Mouse (Mus musculus) MEL (cell line): Measurements from ENCODE around the gene Mms22l. TPM values are rescaled to one million over a fixed set of nuclear protein-coding genes. Genes with fewer than 3 reads are reported as not detected.

ENCODE experiments used
- DNase-seq: peaks from one replicate; pipeline ENCODE4 v3.0.0; 2011; ENCODE audit warnings: low read depth, low spot score
- H3K27ac ChIP-seq: 2 replicates; pipeline ENCODE4 v1.5.1; 2012; ENCODE audit warnings: low read depth, mild to moderate bottlenecking, control low read depth, low read length, moderate library complexity; ENCODE audit not compliant: control insufficient read depth
- H3K27me3 ChIP-seq, 2 experiments: fragments of 150-350 bp in 1 of 2; sonication (generic) in 1 of 2; 2 replicates each; pipeline ENCODE4 v1.6.1; 2012; ENCODE audit warnings: low read length in 2 of 2, mild to moderate bottlenecking in 2 of 2, improper control_type of control experiment in 1 of 2, moderate library complexity in 1 of 2; ENCODE audit not compliant: insufficient read depth in 2 of 2, control insufficient read depth in 1 of 2
- H3K36me3 ChIP-seq, 2 experiments: 2 replicates each; pipeline ENCODE4 v1.6.1; 2012 to 2014; ENCODE audit warnings: low read length in 2 of 2, improper control_type of control experiment in 1 of 2, inconsistent platforms in 1 of 2, mild to moderate bottlenecking in 1 of 2; ENCODE audit not compliant: insufficient read depth in 2 of 2, control insufficient read depth in 1 of 2
- H3K4me1 ChIP-seq, 2 experiments: fragments of 150-350 bp in 1 of 2; sonication (generic) in 1 of 2; 2 replicates each; pipeline ENCODE4 v1.6.1; 2012; ENCODE audit warnings: low read length in 2 of 2, improper control_type of control experiment in 1 of 2, mild to moderate bottlenecking in 1 of 2; ENCODE audit not compliant: insufficient read depth in 2 of 2, control insufficient read depth in 1 of 2
- H3K4me3 ChIP-seq, 2 experiments: fragments of 150-350 bp in 1 of 2; sonication (generic) in 1 of 2; 2 replicates each; pipeline ENCODE4 v1.5.1; 2012; ENCODE audit warnings: low read depth in 2 of 2, low read length in 2 of 2, mild to moderate bottlenecking in 2 of 2, moderate library complexity in 2 of 2, control low read depth in 1 of 2, improper control_type of control experiment in 1 of 2; ENCODE audit not compliant: control insufficient read depth in 1 of 2, insufficient read depth in 1 of 2
- H3K79me2 ChIP-seq: 2 replicates; pipeline ENCODE4 v1.6.1; 2012; ENCODE audit warnings: mild to moderate bottlenecking, low read length, moderate library complexity; ENCODE audit not compliant: control insufficient read depth, poor library complexity, insufficient read depth
- H3K9ac ChIP-seq: 2 replicates; pipeline ENCODE4 v1.6.1; 2012; ENCODE audit warnings: low read depth, mild to moderate bottlenecking, control low read depth, low read length, moderate library complexity; ENCODE audit not compliant: control insufficient read depth, poor library complexity, severe bottlenecking
- H3K9me3 ChIP-seq: fragments of 150-350 bp; sonication (generic); replicated peaks from 2 replicates; pipeline ENCODE4 v1.6.1; 2012; ENCODE audit warnings: mild to moderate bottlenecking, low read length, improper control_type of control experiment, moderate library complexity; ENCODE audit not compliant: insufficient read depth
- BHLHE40 ChIP-seq: IDR thresholded peaks from 2 replicates; pipeline ENCODE4 v1.6.1; 2012; ENCODE audit warnings: low read depth, mild to moderate bottlenecking, inconsistent platforms, low read length, improper control_type of control experiment, borderline replicate concordance
- CHD1 ChIP-seq: IDR thresholded peaks from 2 replicates; pipeline ENCODE4 v1.6.1; 2012; ENCODE audit warnings: low read depth, mild to moderate bottlenecking, inconsistent platforms, low read length, improper control_type of control experiment
- CHD2 ChIP-seq: IDR thresholded peaks from 2 replicates; pipeline ENCODE4 v1.6.1; 2011; ENCODE audit warnings: low read length, improper control_type of control experiment
- CTCF ChIP-seq, 3 experiments: IDR thresholded peaks in 2 of 3; conservative IDR thresholded peaks in 1 of 3; 2 replicates each; pipeline ENCODE4 v1.5.1; 2011 to 2012; ENCODE audit warnings: low read length in 3 of 3, low read depth in 2 of 3, mild to moderate bottlenecking in 2 of 3, improper control_type of control experiment in 1 of 3, inconsistent platforms in 1 of 3, mixed read lengths in 1 of 3, moderate library complexity in 1 of 3; ENCODE audit not compliant: control insufficient read depth in 1 of 3, insufficient read depth in 1 of 3, poor library complexity in 1 of 3, severe bottlenecking in 1 of 3
- EP300 ChIP-seq, 2 experiments: IDR thresholded peaks; 2 replicates each; pipeline ENCODE4 v1.6.1; 2011; ENCODE audit warnings: improper control_type of control experiment in 2 of 2, low read length in 2 of 2, low read depth in 1 of 2, mild to moderate bottlenecking in 1 of 2
- GABPA ChIP-seq: IDR thresholded peaks from 2 replicates; pipeline ENCODE4 v1.6.1; 2012; ENCODE audit warnings: low read depth, mild to moderate bottlenecking, inconsistent platforms, low read length, improper control_type of control experiment, moderate library complexity
- GATA1 ChIP-seq: IDR thresholded peaks from 2 replicates; pipeline ENCODE4 v1.6.1; 2011; ENCODE audit warnings: low read depth, low read length, improper control_type of control experiment
- HCFC1 ChIP-seq: IDR thresholded peaks from 2 replicates; pipeline ENCODE4 v1.6.1; 2012; ENCODE audit warnings: low read depth, mild to moderate bottlenecking, inconsistent platforms, low read length, improper control_type of control experiment, moderate library complexity
- MAFK ChIP-seq: IDR thresholded peaks from 2 replicates; pipeline ENCODE4 v1.6.1; 2011; ENCODE audit warnings: low read depth, mild to moderate bottlenecking, low read length, improper control_type of control experiment, borderline replicate concordance
- MAX ChIP-seq: IDR thresholded peaks from 2 replicates; pipeline ENCODE4 v1.6.1; 2011; ENCODE audit warnings: low read length, improper control_type of control experiment
- MEF2A ChIP-seq: IDR thresholded peaks from 2 replicates; pipeline ENCODE4 v1.6.1; 2014; ENCODE audit warnings: low read depth, mild to moderate bottlenecking, inconsistent platforms, low read length, improper control_type of control experiment; ENCODE audit not compliant: poor library complexity, insufficient replicate concordance, severe bottlenecking; ENCODE audit errors: extremely low read depth
- MXI1 ChIP-seq: IDR thresholded peaks from 2 replicates; pipeline ENCODE4 v1.6.1; 2011; ENCODE audit warnings: mild to moderate bottlenecking, low read depth, low read length, improper control_type of control experiment
- MYC ChIP-seq: IDR thresholded peaks from 2 replicates; pipeline ENCODE4 v1.6.1; 2011; ENCODE audit warnings: low read depth, mild to moderate bottlenecking, low read length, improper control_type of control experiment, moderate library complexity
- NELFE ChIP-seq: IDR thresholded peaks from 2 replicates; pipeline ENCODE4 v1.6.1; 2011; ENCODE audit warnings: low read depth, low read length, improper control_type of control experiment
- POLR2A ChIP-seq, 2 experiments: IDR thresholded peaks; 2 replicates each; pipeline ENCODE4 v1.6.1; 2011 to 2012; ENCODE audit warnings: low read length in 2 of 2, mild to moderate bottlenecking in 2 of 2, control low read depth in 1 of 2, improper control_type of control experiment in 1 of 2, low read depth in 1 of 2, moderate library complexity in 1 of 2; ENCODE audit not compliant: control insufficient read depth in 1 of 2, insufficient read depth in 1 of 2, poor library complexity in 1 of 2
- POLR2AphosphoS5 ChIP-seq: IDR thresholded peaks from 2 replicates; pipeline ENCODE4 v1.6.1; 2012; ENCODE audit warnings: low read depth, borderline replicate concordance, mild to moderate bottlenecking, inconsistent platforms, low read length, moderate library complexity, mixed read lengths
- RCOR1 ChIP-seq: IDR thresholded peaks from 2 replicates; pipeline ENCODE4 v1.6.1; 2012; ENCODE audit warnings: low read depth, mild to moderate bottlenecking, inconsistent platforms, low read length, improper control_type of control experiment
- TBP ChIP-seq: IDR thresholded peaks from 2 replicates; pipeline ENCODE4 v1.8.0; 2011; ENCODE audit warnings: low read depth, low read length, improper control_type of control experiment
- TCF12 ChIP-seq: IDR thresholded peaks from 2 replicates; pipeline ENCODE4 v1.6.1; 2014; ENCODE audit warnings: low read depth, mild to moderate bottlenecking, inconsistent platforms, low read length, improper control_type of control experiment, moderate library complexity
- UBTF ChIP-seq: IDR thresholded peaks from 2 replicates; pipeline ENCODE4 v1.6.1; 2012; ENCODE audit warnings: low read depth, mild to moderate bottlenecking, inconsistent platforms, low read length, improper control_type of control experiment, moderate library complexity, borderline replicate concordance; ENCODE audit not compliant: insufficient read depth
- USF1 ChIP-seq: IDR thresholded peaks from 2 replicates; pipeline ENCODE4 v1.6.1; 2014; ENCODE audit warnings: low read depth, mild to moderate bottlenecking, inconsistent platforms, low read length, improper control_type of control experiment, moderate library complexity
- USF2 ChIP-seq, 2 experiments: IDR thresholded peaks; 2 replicates each; pipeline ENCODE4 v1.6.1; 2011 to 2012; ENCODE audit warnings: improper control_type of control experiment in 2 of 2, low read length in 2 of 2, borderline replicate concordance in 1 of 2, inconsistent platforms in 1 of 2, low read depth in 1 of 2, mild to moderate bottlenecking in 1 of 2; ENCODE audit not compliant: insufficient read depth in 1 of 2
- ZC3H11A ChIP-seq: IDR thresholded peaks from 2 replicates; pipeline ENCODE4 v1.6.1; 2012; ENCODE audit warnings: low read depth, mild to moderate bottlenecking, inconsistent platforms, low read length, improper control_type of control experiment
- ZKSCAN1 ChIP-seq: IDR thresholded peaks from 2 replicates; pipeline ENCODE4 v1.6.1; 2012; ENCODE audit warnings: low read depth, mild to moderate bottlenecking, inconsistent platforms, low read length, improper control_type of control experiment, moderate library complexity
- ZMIZ1 ChIP-seq: IDR thresholded peaks from 2 replicates; pipeline ENCODE4 v1.6.1; 2012; ENCODE audit warnings: low read depth, mild to moderate bottlenecking, inconsistent platforms, low read length, improper control_type of control experiment, moderate library complexity
- polyA plus RNA-seq, 2 experiments: library from polyadenylated mRNA; stranded (reverse) in 1 of 2; unstranded in 1 of 2; fragments of >175 nt in 1 of 2; fragments of >200 nt in 1 of 2; gene quantifications; 2 replicates each; pipeline versions ENCODE4 v1.2.1 to v1.2.4; 2012; ENCODE audit warnings: low replicate concordance in 2 of 2, low read depth in 1 of 2; ENCODE audit not compliant: insufficient read length in 2 of 2, insufficient read depth in 1 of 2, missing spikeins in 1 of 2
- total RNA-seq: library from RNA; depleted of rRNA; stranded (reverse); fragments of 300-350 nt; gene quantifications from 2 replicates; pipeline ENCODE4 v1.2.3, GENCODE M21; 2012

Gene Mms22l
- total and polyA plus RNA-seq, 3 experiments: 40.3 to 46.3 TPM; not detected in 1

GRCm38 (mm10) chr4:24609085-24609484 is 112.8 kb downstream of the Mms22l start:
- DNase-seq: no peak
- no peaks in the 10 kb centered on the region for H3K9me3 ChIP-seq
- TF ChIP-seq MAX (no peak), POLR2AphosphoS5 (no peak), TCF12 (no peak), MAFK (no peak), MYC (no peak), CHD2 (no peak), EP300 (IDR thresholded peaks at IDR 0.05; ENCODE audit: low read depth in 1 of 2, low read length in 2 of 2) (no peak), POLR2A (IDR thresholded peaks at IDR 0.05; ENCODE audit: control insufficient read depth in 1 of 2, insufficient read depth in 1 of 2, low read depth in 1 of 2, low read length in 2 of 2, poor library complexity in 1 of 2) (no peak), ZC3H11A (no peak)
- H3K36me3 ChIP-seq: peaks cover 0 to 2% of the 10 kb centered on the region in 2 experiments; a peak in 1 of 4 replicates
- no peak overlapping the region for H3K9ac ChIP-seq
- H3K27me3 ChIP-seq: no peaks in the 10 kb centered on the region
- no peak overlapping the region for H3K27ac ChIP-seq
- no peaks in the 10 kb centered on the region for H3K79me2 ChIP-seq
- H3K4me1 ChIP-seq: no peaks in the 10 kb centered on the region
- no peak overlapping the region for H3K4me3 ChIP-seq

GRCm38 (mm10) chr4:24609564-24609963 is 113.3 kb downstream of the Mms22l start:
- TF ChIP-seq CHD2 (no peak), CTCF (IDR thresholded peaks at IDR 0.05 in 2 of 3, conservative IDR thresholded peaks at IDR 0.05 in 1 of 3; ENCODE audit: control insufficient read depth in 1 of 3, insufficient read depth in 1 of 3, low read depth in 2 of 3, low read length in 3 of 3, poor library complexity in 1 of 3, severe bottlenecking in 1 of 3) (no peak), ZMIZ1 (no peak), POLR2AphosphoS5 (no peak), POLR2A (IDR thresholded peaks at IDR 0.05; ENCODE audit: control insufficient read depth in 1 of 2, insufficient read depth in 1 of 2, low read depth in 1 of 2, low read length in 2 of 2, poor library complexity in 1 of 2) (no peak), HCFC1 (no peak), BHLHE40 (no peak), NELFE (no peak), CHD1 (no peak), ZC3H11A (no peak)
- H3K4me1 ChIP-seq: no peaks in the 10 kb centered on the region
- no peaks in the 10 kb centered on the region for H3K79me2 ChIP-seq
- no peak overlapping the region for H3K9ac ChIP-seq
- H3K27me3 ChIP-seq: no peaks in the 10 kb centered on the region
- H3K36me3 ChIP-seq: peaks cover 0 to 2% of the 10 kb centered on the region in 2 experiments; a peak in 1 of 4 replicates
- H3K27ac ChIP-seq: no peak overlapping the region
- no peak for DNase-seq
- no peaks in the 10 kb centered on the region for H3K9me3 ChIP-seq
- no peak overlapping the region for H3K4me3 ChIP-seq

GRCm38 (mm10) chr4:24620005-24620404 is 123.8 kb downstream of the Mms22l start:
- Histone ChIP-seq H3K4me1 (no peaks in the 10 kb centered on the region), H3K79me2 (no peaks in the 10 kb centered on the region)
- no peak for TF ChIP-seq MXI1
- no peak for TF ChIP-seq UBTF
- TF ChIP-seq TBP: no peak
- no peak for TF ChIP-seq USF2 (IDR thresholded peaks at IDR 0.05; ENCODE audit: borderline replicate concordance in 1 of 2, insufficient read depth in 1 of 2, low read depth in 1 of 2, low read length in 2 of 2)
- TF ChIP-seq CTCF (IDR thresholded peaks at IDR 0.05 in 2 of 3, conservative IDR thresholded peaks at IDR 0.05 in 1 of 3; ENCODE audit: control insufficient read depth in 1 of 3, insufficient read depth in 1 of 3, low read depth in 2 of 3, low read length in 3 of 3, poor library complexity in 1 of 3, severe bottlenecking in 1 of 3): no peak
- TF ChIP-seq USF1: no peak
- TF ChIP-seq BHLHE40: no peak
- no peak for TF ChIP-seq GATA1
- no peak for TF ChIP-seq ZC3H11A
- no peak for TF ChIP-seq MEF2A
- TF ChIP-seq ZKSCAN1: no peak
- no peak for TF ChIP-seq GABPA
- TF ChIP-seq POLR2AphosphoS5: no peak
- TF ChIP-seq RCOR1: no peak

More at GRCm38 (mm10) chr4:24620005-24620404, 123.8 kb downstream of the Mms22l start:
- no peak for DNase-seq
- H3K27me3 ChIP-seq: no peaks in the 10 kb centered on the region
- H3K36me3 ChIP-seq: no peaks in the 10 kb centered on the region
- H3K9ac ChIP-seq: no peak overlapping the region
- no peak overlapping the region for H3K27ac ChIP-seq
- H3K4me3 ChIP-seq: no peak overlapping the region
- no peaks in the 10 kb centered on the region for H3K9me3 ChIP-seq
